Mouse (Mus musculus): ENCODE results near the gene Atpif1. TPM values are rescaled to one million over a fixed set of nuclear protein-coding genes. Genes with fewer than 3 reads are reported as not detected.
A peak's percentile ranks its signal among the peaks of the same experiment; 100 is the strongest.

Gene Atpif1
- total RNA-seq, 1 experiment from 2014 or later = 1,728 TPM

DNA sequence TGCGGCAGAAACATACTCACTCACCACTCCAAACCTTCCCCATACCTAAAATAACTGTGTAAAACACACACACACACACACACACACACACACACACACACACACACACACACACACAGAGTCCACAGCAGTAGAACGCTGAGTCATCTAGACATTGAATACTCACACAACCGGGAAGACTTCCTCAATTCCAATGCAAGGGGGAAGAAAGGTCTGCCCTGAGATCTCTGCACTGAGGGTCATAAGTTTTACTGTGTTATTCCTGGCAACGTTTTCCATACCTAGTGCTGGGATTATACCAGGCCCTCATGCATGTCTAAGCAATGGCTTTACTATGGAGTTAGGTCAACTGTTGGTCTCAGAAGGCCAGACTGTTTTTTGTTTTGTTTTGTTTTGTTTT lies 4.1 kb downstream of the Atpif1 start:
- peak; percentile 23; the same call in 1 of the 2 replicates for ATAC-seq (replicated peaks; ENCODE audit: low read depth, poor library complexity, severe bottlenecking)

DNA sequence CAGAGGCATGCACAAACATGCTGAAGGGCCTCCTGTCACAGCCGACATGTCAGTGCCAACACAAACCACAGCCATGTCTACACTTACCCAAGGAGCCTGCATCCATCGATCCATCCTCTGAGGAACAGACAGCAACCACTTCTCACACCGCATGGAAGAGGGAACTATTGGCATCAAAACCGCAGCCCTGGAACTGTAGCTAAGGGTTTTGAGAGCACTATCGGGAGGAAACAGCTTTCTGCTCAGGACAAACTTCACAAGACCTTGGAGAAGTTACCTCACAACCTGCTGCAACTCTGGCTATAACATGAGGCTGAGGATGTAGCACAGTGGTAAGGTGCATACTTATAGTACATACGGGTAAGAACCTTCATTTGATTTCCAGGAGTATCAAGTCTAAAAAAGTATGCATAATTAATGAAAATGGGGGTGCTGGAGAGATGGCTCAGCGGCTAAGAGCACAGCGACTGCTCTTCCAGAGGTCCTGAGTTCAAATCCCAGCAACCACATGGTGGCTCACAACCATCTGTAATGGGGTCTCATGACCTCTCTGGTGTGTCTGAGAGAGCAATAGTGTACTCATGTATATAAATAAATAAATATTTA lies 5.4 kb downstream of the Atpif1 start:
- ATAC-seq (replicated peaks; ENCODE audit: low read depth, poor library complexity, severe bottlenecking) = peak; percentile 58

DNA sequence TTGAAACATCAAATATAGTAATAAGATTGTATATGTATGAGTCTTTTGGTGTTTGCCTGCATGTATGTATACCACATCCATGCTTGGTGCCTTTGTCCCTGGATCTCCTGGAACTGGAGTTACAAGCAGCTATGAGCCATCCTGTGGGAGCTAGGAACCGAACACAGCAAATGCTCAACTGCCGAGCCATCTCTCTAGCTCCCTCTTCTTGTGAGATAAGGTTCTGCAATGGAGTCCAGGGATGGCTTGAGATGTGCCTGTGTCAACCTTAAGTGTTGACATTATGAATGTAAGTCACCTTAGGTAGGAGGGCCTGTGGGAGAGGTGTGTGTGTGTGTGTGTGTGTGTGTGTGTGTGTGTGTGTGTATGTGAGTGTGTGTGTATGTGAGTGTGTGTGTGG lies 6.8 kb downstream of the Atpif1 start:
- ATAC-seq (replicated peaks; ENCODE audit: low read depth, poor library complexity, severe bottlenecking) = 0 out of 2 replicates have a peak, but pooled peaks have one; percentile 36

DNA sequence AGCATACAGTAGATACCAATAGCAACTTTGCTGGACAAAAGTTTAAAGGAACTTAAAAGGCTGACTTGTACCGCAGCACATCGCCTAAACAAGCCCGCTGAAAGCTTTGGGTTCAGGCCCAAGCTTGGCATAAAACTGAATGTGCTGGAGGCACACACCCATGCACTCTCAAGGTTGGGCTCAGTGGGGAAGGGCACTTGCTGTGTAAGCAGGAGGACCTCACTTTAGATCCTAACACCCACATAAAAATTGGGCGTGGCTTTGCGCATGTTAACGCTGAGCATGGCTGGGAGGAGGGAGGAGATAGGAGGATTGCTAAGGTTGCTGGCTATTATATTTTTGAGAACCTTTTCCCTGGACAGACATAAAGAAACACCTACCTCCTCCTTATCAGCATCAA lies 8.7 kb downstream of the Atpif1 start:
- ATAC-seq (replicated peaks; ENCODE audit: low read depth, poor library complexity, severe bottlenecking) = no peak

DNA sequence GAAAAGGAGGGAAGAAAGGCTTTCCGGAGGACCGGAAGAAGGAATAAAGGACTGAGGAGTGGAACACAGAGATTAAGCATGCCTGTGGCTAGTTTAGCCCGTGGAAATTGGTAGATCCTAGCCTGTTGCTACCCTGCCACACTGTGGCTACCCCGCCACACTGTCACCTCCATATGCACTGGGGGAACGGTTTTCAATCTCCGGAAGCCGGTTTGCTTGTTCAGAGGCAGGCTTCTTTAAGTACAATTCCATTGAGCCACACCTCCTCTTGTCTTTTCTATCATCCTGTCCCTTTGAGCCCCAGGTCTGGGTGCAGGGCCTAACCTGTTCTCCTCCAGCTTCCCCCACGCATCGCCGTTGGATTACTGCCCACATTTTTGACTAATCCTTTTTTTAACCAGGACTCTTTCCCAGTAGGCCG lies 9.1 kb downstream of the Atpif1 start:
- no peak for ATAC-seq (replicated peaks; ENCODE audit: low read depth, poor library complexity, severe bottlenecking)

DNA sequence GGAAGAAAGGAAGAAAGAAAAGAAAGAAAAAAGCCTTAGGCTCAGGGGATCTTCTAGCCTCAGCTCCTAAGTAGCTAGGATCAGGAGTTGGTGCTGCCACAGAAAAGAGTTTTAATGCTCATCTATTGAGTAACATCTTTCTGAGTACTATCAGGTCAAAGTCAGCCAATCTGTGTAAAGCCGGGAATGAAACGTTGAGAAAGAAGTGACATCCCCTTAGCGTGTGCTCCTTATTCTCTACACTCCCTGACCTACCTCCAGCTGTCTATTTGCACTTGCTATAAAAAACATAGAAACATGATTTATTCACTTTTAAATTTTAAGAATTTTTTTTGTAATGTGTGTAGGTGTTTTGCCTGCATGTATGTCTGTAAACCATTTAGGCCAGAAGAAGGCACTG lies 14.3 kb downstream of the Atpif1 start:
- no peak for ATAC-seq (replicated peaks; ENCODE audit: low read depth, poor library complexity, severe bottlenecking)

DNA sequence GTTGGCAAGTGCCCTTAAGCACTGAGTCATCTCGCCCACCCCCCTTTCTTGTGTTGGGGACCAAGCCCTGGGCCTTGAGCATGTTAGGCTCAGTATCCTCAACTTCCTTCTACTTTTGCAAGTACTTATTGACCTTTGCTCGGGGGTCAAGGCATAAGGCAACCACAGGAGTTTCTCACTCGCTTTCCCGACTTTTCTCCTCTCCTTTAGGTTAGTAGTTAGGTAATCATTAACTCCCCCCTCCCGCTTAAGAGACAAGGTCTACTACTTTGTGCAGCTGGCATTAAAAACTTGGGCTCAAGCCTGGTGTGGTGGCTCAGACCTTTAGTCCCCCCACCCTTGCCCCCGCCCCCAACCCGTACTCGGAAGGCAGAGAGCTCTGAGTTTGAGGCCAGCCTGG lies 15.4 kb downstream of the Atpif1 start:
- ATAC-seq (replicated peaks; ENCODE audit: low read depth, poor library complexity, severe bottlenecking) = no peak

DNA sequence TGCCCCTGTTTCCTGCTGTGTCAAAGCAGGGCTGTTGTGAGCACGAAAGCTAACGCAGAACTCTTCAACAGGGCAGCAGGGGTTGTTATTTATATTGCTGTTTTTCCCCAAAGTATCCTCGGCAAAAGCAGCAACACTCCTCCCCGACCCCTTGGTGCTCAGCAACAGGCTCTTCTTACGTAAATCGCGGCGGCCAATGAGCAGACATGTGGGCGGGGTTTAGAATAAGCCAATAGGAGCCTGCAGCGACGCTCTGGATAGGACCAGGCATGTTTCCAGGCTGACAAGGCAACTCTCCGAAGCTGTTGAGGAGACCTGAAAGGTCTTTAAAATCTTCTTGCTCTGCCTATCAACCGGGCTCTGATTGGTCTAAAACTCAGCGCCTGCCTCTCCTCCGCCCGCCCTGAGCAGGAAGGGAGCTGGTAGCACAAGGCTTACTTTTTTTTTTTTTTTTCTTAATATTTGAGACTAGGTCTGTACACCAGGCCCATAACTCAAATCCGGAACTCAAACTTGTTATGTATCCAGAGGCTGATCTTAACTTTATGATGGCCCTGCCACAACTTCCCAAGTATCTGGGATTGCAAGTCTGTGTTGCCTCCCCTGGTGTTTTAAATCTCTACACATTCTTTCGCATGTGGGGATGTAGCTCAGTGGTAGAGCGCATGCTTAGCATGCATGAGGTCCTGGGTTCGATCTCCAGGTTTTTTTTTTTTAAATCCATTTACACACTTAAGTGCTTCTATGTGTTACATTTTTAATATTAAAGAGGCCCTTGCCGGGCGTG lies 17.9 kb downstream of the Atpif1 start:
- peak; percentile 91 for ATAC-seq (replicated peaks; ENCODE audit: low read depth, poor library complexity, severe bottlenecking)

DNA sequence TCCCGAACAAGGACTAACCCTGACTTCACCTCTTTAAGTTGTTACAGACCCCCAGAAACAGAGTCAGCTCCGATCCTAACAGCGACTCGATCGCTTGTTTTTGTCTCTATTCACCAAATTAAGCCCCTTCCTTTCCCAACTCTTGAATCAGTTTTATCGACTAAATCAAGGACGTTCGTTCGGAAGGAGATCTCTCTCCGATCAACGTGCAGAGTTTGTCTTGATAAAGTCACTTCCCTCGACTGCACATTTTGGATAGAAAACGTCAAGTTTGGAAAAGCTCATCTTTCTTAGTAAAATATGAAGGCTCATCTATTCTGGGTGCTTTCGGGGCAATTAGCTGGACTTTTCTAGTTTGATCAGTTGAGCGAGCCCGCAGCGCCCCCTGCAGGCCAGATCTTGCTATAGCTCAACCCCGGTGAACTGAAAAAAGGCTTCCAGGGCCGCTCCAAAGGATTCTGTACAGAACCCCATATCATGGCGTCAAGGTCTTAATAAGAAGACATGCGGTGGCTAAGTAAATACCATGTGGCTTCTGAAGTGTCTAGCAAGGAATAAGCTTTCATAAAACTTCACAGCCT lies 18.8 kb downstream of the Atpif1 start:
- ATAC-seq (replicated peaks; ENCODE audit: low read depth, poor library complexity, severe bottlenecking) = peak; percentile 31; the same call in 1 of the 2 replicates

DNA sequence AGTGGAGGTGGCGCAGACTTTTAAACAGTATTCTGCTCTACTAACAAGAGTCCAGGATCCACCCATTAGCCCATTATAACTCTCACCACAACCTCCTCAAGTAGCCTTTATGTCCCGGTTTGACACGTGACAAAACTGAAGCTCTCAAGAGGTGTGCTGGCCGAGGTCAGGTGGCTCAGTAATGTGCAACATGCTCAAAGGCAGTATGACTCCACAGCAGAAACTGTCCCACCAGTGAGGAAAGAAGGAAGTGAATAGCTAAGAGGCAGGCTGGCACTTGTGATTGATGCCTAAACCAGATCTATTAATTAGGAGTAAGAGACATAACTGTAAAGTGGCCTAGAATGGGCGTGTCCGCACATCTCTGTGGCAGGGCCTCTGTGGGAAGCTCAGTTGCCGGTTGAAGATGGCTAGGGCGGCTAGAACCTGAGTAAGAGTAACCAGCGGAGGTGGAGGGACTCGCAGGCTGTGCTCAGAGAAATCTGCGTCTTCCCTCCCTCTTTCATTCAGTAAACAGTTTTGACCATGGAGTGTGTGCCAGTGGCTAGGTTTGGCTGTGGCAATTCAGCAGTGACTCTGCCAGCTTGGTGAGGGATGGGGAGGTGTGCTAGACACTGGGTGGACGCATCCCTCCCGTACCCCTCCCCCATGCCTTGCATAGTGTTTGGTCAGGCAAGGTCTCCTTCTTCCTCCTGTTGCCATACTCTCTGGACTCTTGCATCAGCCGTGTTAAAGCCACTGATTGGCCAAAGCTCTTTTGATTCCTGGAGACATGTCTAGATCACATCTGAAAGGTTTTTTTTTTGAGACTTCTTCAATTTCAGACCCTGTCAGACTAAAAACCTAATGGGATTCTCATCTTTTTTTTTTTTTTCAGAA lies 19.8 kb downstream of the Atpif1 start:
- ATAC-seq (replicated peaks; ENCODE audit: low read depth, poor library complexity, severe bottlenecking) = no peak

DNA sequence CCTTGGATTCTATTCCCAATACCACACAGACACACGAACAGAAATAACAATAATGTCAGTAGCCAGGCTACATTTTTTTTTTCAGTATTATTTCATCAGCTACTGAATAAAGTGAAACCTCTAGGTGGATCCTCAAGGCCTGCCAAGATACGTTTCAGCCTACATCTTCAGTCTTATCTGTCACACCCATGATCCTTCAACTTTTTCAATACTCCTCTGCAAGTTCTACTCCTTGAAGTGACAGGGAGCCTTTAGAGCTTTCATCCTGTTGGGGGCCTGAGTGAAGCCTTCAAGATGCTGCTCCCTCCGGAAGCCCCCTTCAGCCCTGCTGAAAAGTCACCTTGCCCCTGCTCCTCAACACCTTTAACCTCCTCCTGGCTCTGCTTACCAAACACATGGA lies 21.4 kb downstream of the Atpif1 start:
- ATAC-seq (replicated peaks; ENCODE audit: low read depth, poor library complexity, severe bottlenecking) = no peak

DNA sequence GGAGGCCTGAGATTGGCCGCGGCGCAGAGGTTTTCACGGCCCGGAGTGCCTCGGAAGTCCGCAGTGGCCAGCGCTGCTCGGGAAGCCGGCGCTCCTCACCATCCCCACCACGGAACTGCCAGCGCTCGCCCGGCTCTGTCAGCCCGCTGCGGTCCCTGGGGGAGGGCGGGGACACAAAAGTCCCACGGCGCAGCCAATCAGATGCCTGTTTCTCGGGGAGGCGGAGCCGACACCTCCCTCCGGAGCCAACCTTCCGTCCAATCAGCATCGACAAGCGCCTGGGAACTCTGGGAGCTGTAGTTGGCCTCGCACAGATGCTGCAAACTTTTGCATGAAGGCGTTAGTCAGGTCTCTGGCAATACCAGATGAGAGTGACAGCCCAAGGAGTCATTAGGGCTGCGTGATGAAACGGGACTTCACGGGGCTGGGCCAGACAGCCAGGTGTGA lies 23.1 kb downstream of the Atpif1 start, which contains the start of gene Sesn2:
Sesn2 (minus strand) TSS at position 150 of the 447 bp plus-strand sequence.
- ATAC-seq (replicated peaks; ENCODE audit: low read depth, poor library complexity, severe bottlenecking) = peak; percentile 89

DNA sequence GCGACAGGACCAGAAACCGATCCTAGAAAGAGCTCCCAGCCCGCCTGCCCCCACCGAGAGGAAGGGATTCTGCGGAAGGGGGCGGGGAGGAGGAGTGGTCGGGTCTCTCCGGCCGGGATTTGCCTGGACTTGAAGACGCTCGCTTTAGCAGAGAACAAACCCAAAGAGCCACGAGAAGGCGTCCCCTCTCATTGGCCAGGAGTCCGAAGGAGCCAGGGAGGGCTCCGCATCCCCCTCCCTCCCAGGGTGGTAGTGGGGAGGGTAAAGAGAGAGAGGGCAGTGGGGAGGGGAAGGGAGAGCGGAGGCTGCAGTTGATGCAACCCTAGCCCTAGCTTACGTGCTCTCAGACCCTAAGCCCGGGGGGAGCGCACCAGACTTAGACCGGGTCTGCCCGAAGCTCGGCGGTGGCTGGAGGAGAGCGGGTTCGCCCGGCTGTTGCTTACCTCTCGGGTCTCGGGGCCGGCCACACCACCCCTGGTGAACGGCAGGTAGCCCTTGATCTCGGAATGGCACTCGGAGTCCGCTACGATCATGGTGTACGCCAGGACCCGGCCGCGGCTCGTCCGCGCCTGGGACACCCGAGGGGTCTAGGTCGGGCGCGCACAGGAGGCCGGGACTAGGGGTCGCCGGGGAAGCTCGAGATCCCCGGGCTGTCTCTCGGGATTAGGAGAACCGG lies 23.7 kb downstream of the Atpif1 start:
- peak; percentile 36 for ATAC-seq (replicated peaks; ENCODE audit: low read depth, poor library complexity, severe bottlenecking)

DNA sequence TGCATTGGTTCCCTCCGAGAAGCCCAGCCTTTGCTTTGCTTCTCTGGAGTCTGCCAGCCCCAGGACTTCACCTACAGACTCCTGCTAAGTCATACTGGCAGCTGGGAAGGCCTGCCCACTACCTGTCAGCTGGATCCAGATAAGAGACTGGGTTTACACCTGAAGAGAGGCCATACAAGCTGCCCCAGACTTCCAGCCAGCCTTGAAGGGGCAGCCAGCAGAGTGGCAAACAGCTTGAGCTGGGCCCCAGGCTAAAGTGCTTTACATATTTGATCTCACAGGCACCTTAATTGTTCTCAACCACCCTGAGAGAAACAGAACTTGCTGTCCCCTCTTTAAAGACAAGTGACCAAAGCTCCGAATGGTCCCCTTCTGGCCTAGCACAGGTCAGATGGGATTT lies 26.2 kb downstream of the Atpif1 start:
- ATAC-seq (replicated peaks; ENCODE audit: low read depth, poor library complexity, severe bottlenecking) = no peak

DNA sequence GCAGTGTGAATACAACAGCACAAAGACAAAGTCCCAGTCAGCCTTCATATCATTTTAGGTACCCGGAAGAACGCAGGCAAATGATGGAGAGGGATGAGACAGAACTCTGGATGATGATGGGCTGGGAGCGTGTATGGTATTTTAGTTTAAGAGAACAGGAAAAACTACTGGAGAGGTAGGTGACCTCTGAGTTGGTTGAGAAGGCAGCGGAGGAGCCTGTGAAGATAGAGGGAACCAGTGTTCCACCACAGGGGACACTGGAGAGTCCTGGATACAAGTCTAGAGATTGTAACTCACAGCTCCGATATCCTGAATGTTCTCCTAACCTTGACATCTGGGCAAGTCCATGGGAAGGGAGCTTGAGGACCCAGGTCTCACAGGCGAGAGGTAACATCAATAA lies 27.2 kb downstream of the Atpif1 start:
- no peak for ATAC-seq (replicated peaks; ENCODE audit: low read depth, poor library complexity, severe bottlenecking)

DNA sequence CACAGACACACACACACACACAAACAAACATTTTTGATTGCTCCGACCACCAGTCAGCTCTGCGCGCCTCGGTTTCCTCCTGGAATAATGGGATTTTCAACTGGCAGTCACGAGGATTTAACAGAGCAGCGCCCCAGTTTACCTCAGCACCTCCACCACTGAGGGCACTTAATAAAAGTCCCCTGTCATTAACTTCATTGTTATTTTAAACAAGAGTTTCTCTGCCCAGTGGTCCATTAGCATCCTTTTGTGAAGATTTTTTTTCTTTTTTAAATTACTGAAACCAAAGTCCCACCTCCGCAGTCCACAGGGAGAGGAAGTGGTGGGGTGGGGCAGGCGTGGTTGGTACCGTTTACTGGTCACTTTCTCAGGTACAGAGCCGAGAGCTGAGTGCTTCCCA lies 27.7 kb downstream of the Atpif1 start:
- no peak for ATAC-seq (replicated peaks; ENCODE audit: low read depth, poor library complexity, severe bottlenecking)

DNA sequence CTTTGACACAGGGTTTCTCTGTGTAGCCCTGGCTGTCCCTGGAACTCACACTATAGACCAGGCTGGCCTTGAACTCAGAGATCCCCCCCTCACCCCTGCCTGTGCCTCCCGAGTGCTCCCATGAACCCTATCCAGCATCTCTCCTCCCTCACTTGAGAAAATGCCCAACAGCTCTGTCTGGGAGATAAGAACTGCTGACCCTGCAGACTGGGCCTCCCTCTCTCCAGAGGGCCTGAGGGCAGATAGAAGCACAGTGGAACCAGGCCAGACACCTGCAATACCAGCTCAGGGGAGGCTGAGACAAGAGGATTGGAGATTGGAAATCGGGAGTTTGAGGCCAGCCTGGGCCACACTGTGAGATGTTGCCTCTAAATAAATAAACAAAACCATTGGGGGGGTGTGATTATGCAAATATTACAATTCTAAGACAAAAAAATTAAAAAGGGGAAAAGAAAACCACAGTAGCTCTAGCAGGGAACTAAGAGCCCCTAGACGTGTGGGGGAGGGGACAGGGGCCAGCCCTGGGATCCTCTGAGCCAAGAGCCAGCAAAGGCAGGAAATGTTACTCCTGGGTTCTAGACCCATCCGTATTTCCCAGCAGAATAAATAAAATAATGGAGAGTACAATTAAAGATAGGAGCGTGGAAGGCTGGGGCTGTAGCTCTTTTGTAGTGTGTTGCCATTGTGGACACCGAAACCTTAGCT lies 28.3 kb downstream of the Atpif1 start:
- no peak for ATAC-seq (replicated peaks; ENCODE audit: low read depth, poor library complexity, severe bottlenecking)

DNA sequence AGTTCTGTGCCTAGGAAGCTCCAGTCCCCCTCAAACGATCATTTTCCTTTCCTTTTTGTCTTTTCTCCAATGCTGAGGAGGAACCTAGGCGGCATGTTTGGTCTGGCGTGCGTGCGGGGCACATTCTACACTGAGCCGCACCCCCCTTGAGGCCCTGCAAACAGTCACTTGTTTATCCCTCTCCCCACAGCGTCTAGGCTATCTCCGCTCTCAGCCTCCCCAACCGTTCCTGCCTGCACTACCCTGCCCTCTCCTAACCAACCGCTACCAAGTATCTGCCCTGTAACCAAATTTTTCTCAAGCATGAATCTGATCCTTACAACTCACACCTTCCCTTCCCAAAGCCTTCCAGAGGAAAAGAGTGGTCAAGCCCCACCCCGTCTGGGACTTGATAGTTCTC lies 30.1 kb downstream of the Atpif1 start:
- no peak for ATAC-seq (replicated peaks; ENCODE audit: low read depth, poor library complexity, severe bottlenecking)

DNA sequence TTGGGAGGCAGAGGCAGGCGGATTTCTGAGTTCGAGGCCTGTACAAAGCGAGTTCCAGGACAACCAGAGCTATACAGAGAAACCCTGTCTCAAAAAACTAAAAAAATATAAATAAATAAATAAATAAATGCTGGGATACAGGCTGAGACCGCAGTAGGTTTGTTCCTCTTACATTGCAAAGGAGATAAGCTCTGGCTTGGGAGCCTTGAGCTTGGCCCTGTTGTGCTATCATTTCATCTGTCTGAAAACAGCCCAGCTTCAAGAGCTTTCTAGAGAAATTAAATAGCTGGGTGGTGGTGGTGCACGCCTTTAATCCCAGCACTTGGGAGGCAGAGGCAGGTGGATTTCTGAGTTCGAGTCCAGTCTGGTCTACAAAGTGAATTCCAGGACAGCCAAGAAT lies 31.8 kb downstream of the Atpif1 start:
- no peak for ATAC-seq (replicated peaks; ENCODE audit: low read depth, poor library complexity, severe bottlenecking)

All from common myeloid progenitor, adult 5-6 weeks (primary cell).